Mouse (Mus musculus): ENCODE measurements around the gene Lsm10. TPM values are rescaled to one million over a fixed set of nuclear protein-coding genes. Genes with fewer than 3 reads are reported as not detected.
A peak's percentile ranks its signal among the peaks of the same experiment; 100 is the strongest.

The Lsm10 gene
- total and polyA plus RNA-seq, 2 experiments from 2014 or later, result 41.7 to 186 TPM

GRCm38 (mm10) chr4:126058134-126058996 is 38.1 kb upstream of the Lsm10 start, which contains the start of gene Oscp1:
Oscp1 (plus strand) TSS chr4:126058565.
- H3K4me3 ChIP-seq (ENCODE audit: low read depth, low read length), result peak within 1 kb of the TSS; percentile 63
- no peak within 1 kb of the TSS for H3K27ac ChIP-seq (ENCODE audit: low read depth)
- peaks cover 25% of the 10 kb centered on the region for H3K36me3 ChIP-seq (replicated peaks; ENCODE audit: control insufficient read depth, insufficient read depth, low read length)
- TF ChIP-seq EP300 (IDR thresholded peaks at IDR 0.05; ENCODE audit: low read depth), result peak; percentile 77
- TF ChIP-seq CTCF (IDR thresholded peaks at IDR 0.05; ENCODE audit: low read depth), result no peak
- peak; percentile 93 for DNase-seq (ENCODE audit: low spot score)
- ATAC-seq (ENCODE audit: insufficient read depth, low read depth), result peak; percentile 98
- H3K4me1 ChIP-seq (ENCODE audit: control insufficient read depth, insufficient read depth), result peaks cover 4% of the 10 kb centered on the region; the same call in 1 of the 2 replicates
- no peaks in the 10 kb centered on the region for H3K9me3 ChIP-seq (replicated peaks; ENCODE audit: control insufficient read depth, low read length)
- under 1% methylated on average over 57 of the region's 57 CpGs for WGBS
- H3K9ac ChIP-seq (replicated peaks; ENCODE audit: low read depth, low read length), result peak within 1 kb of the TSS; percentile 52
- no peaks in the 10 kb centered on the region for H3K27me3 ChIP-seq (ENCODE audit: control insufficient read depth, insufficient read depth, low read length)
- peak within 1 kb of the TSS; percentile 83 for H3K4me2 ChIP-seq (ENCODE audit: low read depth, low read length)

DNA sequence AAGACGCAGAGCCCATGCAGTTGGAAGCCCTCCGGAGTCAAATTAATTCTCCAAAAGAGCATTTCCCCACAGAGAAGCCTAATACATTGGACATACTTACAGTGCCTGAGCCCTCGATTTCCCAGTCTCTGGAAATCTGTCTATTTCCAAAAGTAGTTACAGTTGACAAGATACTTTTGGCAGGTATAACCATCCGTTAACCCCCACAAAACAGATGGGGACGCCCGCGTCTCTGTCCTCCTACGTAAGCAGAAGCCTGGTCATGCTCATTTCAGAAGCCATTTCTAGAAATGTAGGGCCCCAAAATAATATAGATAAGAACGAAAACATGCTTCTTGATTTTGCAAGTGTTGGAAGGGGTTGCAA is 37.4 kb upstream of the Lsm10 start:
- ATAC-seq (ENCODE audit: insufficient read depth, low read depth), result no peak
- no peaks in the 10 kb centered on the region for H3K9me3 ChIP-seq (replicated peaks; ENCODE audit: control insufficient read depth, low read length)
- H3K9ac ChIP-seq (replicated peaks; ENCODE audit: low read depth, low read length), result peak overlapping the region; percentile 52
- H3K36me3 ChIP-seq (replicated peaks; ENCODE audit: control insufficient read depth, insufficient read depth, low read length), result peaks cover 19% of the 10 kb centered on the region
- H3K4me1 ChIP-seq (ENCODE audit: control insufficient read depth, insufficient read depth), result peaks cover 4% of the 10 kb centered on the region; the same call in 1 of the 2 replicates
- H3K27ac ChIP-seq (ENCODE audit: low read depth), result no peak overlapping the region
- H3K27me3 ChIP-seq (ENCODE audit: control insufficient read depth, insufficient read depth, low read length), result no peaks in the 10 kb centered on the region
- 45% methylated on average over 9 of the region's 9 CpGs for WGBS
- H3K4me2 ChIP-seq (ENCODE audit: low read depth, low read length), result peak overlapping the region; percentile 83
- no peak for TF ChIP-seq CTCF (IDR thresholded peaks at IDR 0.05; ENCODE audit: low read depth)
- no peak for TF ChIP-seq EP300 (IDR thresholded peaks at IDR 0.05; ENCODE audit: low read depth)
- peak overlapping the region; percentile 63 for H3K4me3 ChIP-seq (ENCODE audit: low read depth, low read length)
- DNase-seq (ENCODE audit: low spot score), result no peak

DNA sequence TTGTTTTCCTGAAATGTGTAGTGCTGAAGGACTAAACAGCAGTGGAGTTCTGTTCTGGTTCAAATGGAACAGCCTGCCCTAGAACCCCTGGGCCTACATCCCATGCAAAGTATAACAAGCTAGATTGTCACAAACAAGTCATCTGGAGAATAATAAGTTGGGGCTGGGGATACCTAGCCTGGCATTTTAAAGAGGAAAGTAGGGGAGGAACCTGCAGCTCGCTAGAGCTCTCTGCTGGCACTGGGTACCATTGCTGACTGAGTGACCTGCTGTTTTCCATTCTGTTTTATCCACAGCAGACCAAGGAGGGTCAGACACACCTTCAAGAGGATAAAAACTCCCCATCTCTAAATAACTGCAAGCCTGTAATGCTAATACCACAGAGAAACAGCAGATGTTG is 33.6 kb upstream of the Lsm10 start:
- Histone ChIP-seq H3K27ac (ENCODE audit: low read depth) (no peak overlapping the region), H3K4me1 (ENCODE audit: control insufficient read depth, insufficient read depth) (peaks cover 4% of the 10 kb centered on the region; the same call in 1 of the 2 replicates), H3K9me3 (replicated peaks; ENCODE audit: control insufficient read depth, low read length) (no peaks in the 10 kb centered on the region), H3K9ac (replicated peaks; ENCODE audit: low read depth, low read length) (no peak overlapping the region), H3K4me2 (ENCODE audit: low read depth, low read length) (no peak overlapping the region), H3K4me3 (ENCODE audit: low read depth, low read length) (no peak overlapping the region), H3K36me3 (replicated peaks; ENCODE audit: control insufficient read depth, insufficient read depth, low read length) (no peaks in the 10 kb centered on the region), H3K27me3 (ENCODE audit: control insufficient read depth, insufficient read depth, low read length) (no peaks in the 10 kb centered on the region)
- TF ChIP-seq CTCF (IDR thresholded peaks at IDR 0.05; ENCODE audit: low read depth), result no peak
- no peak for TF ChIP-seq EP300 (IDR thresholded peaks at IDR 0.05; ENCODE audit: low read depth)
- DNase-seq (ENCODE audit: low spot score) (no peak), ATAC-seq (ENCODE audit: insufficient read depth, low read depth) (no peak)
- 53% methylated on average over 1 of the region's 1 CpGs for WGBS

GRCm38 (mm10) chr4:126065241-126065640 is 31.2 kb upstream of the Lsm10 start:
- DNase-seq (ENCODE audit: low spot score), result no peak
- H3K9ac ChIP-seq (replicated peaks; ENCODE audit: low read depth, low read length), result no peak overlapping the region
- H3K4me1 ChIP-seq (ENCODE audit: control insufficient read depth, insufficient read depth), result no peaks in the 10 kb centered on the region
- no peak overlapping the region for H3K4me3 ChIP-seq (ENCODE audit: low read depth, low read length)
- no peaks in the 10 kb centered on the region for H3K27me3 ChIP-seq (ENCODE audit: control insufficient read depth, insufficient read depth, low read length)
- no peaks in the 10 kb centered on the region for H3K36me3 ChIP-seq (replicated peaks; ENCODE audit: control insufficient read depth, insufficient read depth, low read length)
- no peaks in the 10 kb centered on the region for H3K9me3 ChIP-seq (replicated peaks; ENCODE audit: control insufficient read depth, low read length)
- ATAC-seq (ENCODE audit: insufficient read depth, low read depth), result no peak
- 75% methylated on average over 7 of the region's 7 CpGs for WGBS
- TF ChIP-seq CTCF (IDR thresholded peaks at IDR 0.05; ENCODE audit: low read depth) (no peak), EP300 (IDR thresholded peaks at IDR 0.05; ENCODE audit: low read depth) (no peak)
- H3K27ac ChIP-seq (ENCODE audit: low read depth), result no peak overlapping the region
- H3K4me2 ChIP-seq (ENCODE audit: low read depth, low read length), result no peak overlapping the region

DNA sequence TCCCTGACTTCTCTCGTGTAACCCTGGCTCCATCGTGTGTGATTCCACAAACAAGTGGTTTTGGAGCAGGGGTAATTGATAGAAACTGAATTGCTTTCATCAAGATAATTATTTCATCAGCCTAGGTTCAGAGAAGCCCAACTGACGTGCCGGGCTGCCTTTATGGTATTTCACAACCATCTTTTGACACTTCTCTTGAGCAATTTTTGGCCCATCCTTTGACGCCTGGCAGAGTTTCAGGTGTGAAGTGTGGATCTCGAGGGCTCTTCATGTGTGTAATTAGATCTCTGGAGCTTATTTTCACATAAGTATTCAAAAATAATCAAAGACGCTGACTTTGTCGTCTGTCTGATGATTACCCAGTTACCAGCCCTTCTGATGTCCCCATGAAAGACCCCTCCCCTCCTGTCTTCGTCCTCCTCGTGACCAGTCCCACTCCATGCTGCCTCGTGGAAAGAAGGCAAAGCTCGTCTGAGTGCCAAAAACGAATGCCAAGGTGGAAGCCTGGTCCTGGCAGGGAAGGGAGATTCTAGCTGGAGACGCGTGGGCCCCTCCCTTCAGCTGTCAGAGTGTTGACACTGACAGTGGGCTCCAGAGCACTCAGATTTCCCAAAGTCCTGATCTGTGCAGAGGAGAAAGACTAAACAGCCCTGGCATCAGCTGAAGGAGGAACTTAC is 28.9 kb upstream of the Lsm10 start:
- Histone ChIP-seq H3K27ac (ENCODE audit: low read depth) (no peak overlapping the region), H3K9me3 (replicated peaks; ENCODE audit: control insufficient read depth, low read length) (no peaks in the 10 kb centered on the region), H3K4me1 (ENCODE audit: control insufficient read depth, insufficient read depth) (no peaks in the 10 kb centered on the region), H3K9ac (replicated peaks; ENCODE audit: low read depth, low read length) (no peak overlapping the region), H3K27me3 (ENCODE audit: control insufficient read depth, insufficient read depth, low read length) (no peaks in the 10 kb centered on the region), H3K4me3 (ENCODE audit: low read depth, low read length) (no peak overlapping the region), H3K4me2 (ENCODE audit: low read depth, low read length) (no peak overlapping the region), H3K36me3 (replicated peaks; ENCODE audit: control insufficient read depth, insufficient read depth, low read length) (no peaks in the 10 kb centered on the region)
- WGBS, result 46% methylated on average over 15 of the region's 15 CpGs
- TF ChIP-seq EP300 (IDR thresholded peaks at IDR 0.05; ENCODE audit: low read depth) (no peak), CTCF (IDR thresholded peaks at IDR 0.05; ENCODE audit: low read depth) (no peak)
- DNase-seq (ENCODE audit: low spot score), result no peak
- ATAC-seq (ENCODE audit: insufficient read depth, low read depth), result no peak
